Mouse (Mus musculus): ENCODE results near the gene Sept14. TPM values are rescaled to one million over a fixed set of nuclear protein-coding genes. Genes with fewer than 3 reads are reported as not detected.
"Not testable (repeated sequence)": the region's sequence is repeated elsewhere in the genome, so short reads cannot be mapped to it uniquely, and the experiment has no call there.

The Sept14 gene
- polyA plus RNA-seq, 1 experiment from 2014 or later, result not detected

GRCm38 (mm10) chr5:129720176-129720575 lies 11.9 kb upstream of the Sept14 start:
- Histone ChIP-seq H3K27me3 (no peaks in the 10 kb centered on the region), H3K36me3 (peaks cover 35% of the 10 kb centered on the region), H3K9ac (no peak overlapping the region), H3K27ac (no peak overlapping the region), H3K4me3 (no peak overlapping the region), H3K9me3 (replicated peaks) (no peaks in the 10 kb centered on the region), H3K4me1 (peaks cover 8% of the 10 kb centered on the region), H3K4me2 (replicated peaks) (no peak overlapping the region)
- WGBS, result 87% methylated on average over 3 of the region's 3 CpGs
- no peak for ATAC-seq (ENCODE audit: low FRiP score)

GRCm38 (mm10) chr5:129717016-129717415 lies 8.7 kb upstream of the Sept14 start:
- Histone ChIP-seq H3K9me3 (replicated peaks) (no peaks in the 10 kb centered on the region), H3K36me3 (peaks cover 35% of the 10 kb centered on the region), H3K4me1 (peaks cover 8% of the 10 kb centered on the region), H3K9ac (no peak overlapping the region), H3K4me3 (no peak overlapping the region), H3K27me3 (peaks cover 6% of the 10 kb centered on the region; the same call in 1 of the 2 replicates), H3K27ac (no peak overlapping the region), H3K4me2 (replicated peaks) (no peak overlapping the region)
- 90% methylated on average over 9 of the region's 9 CpGs for WGBS
- no peak for ATAC-seq (ENCODE audit: low FRiP score)

GRCm38 (mm10) chr5:129715326-129715861 lies 7.1 kb upstream of the Sept14 start, which contains the start of gene Mrps17:
Gene Mrps17, plus strand, starts transcription at chr5:129715497.
- H3K9ac ChIP-seq, result peak within 1 kb of the TSS; percentile 74
- ATAC-seq (ENCODE audit: low FRiP score), result peak; percentile 96
- H3K36me3 ChIP-seq, result peaks cover 35% of the 10 kb centered on the region
- under 1% methylated on average over 33 of the region's 33 CpGs for WGBS
- peak within 1 kb of the TSS; percentile 73 for H3K4me2 ChIP-seq (replicated peaks)
- peaks cover 12% of the 10 kb centered on the region for H3K27me3 ChIP-seq
- H3K9me3 ChIP-seq (replicated peaks), result no peaks in the 10 kb centered on the region
- H3K27ac ChIP-seq, result 0 out of 2 replicates have a peak within 1 kb of the TSS, but pooled peaks have one; percentile 30
- H3K4me1 ChIP-seq, result peaks cover 8% of the 10 kb centered on the region
- peak within 1 kb of the TSS; percentile 74 for H3K4me3 ChIP-seq

- H3K27ac ChIP-seq, result no peak overlapping the region
- H3K36me3 ChIP-seq, result no peaks in the 10 kb centered on the region
- no peaks in the 10 kb centered on the region for H3K4me1 ChIP-seq
- ATAC-seq (ENCODE audit: low FRiP score), result no peak
- no peak overlapping the region for H3K4me3 ChIP-seq
- no peaks in the 10 kb centered on the region for H3K9me3 ChIP-seq (replicated peaks)
- H3K4me2 ChIP-seq (replicated peaks), result no peak overlapping the region
- H3K27me3 ChIP-seq, result peaks cover 8% of the 10 kb centered on the region; the same call in 1 of the 2 replicates
- H3K9ac ChIP-seq, result no peak overlapping the region
Observed at GRCm38 (mm10) chr5:129703368-129703767, 4.9 kb downstream of the Sept14 start.

GRCm38 (mm10) chr5:129701706-129702105 lies 6.6 kb downstream of the Sept14 start:
- WGBS, result 78% methylated on average over 1 of the region's 1 CpGs
- Histone ChIP-seq H3K9me3 (replicated peaks) (no peaks in the 10 kb centered on the region), H3K27ac (no peak overlapping the region), H3K4me3 (no peak overlapping the region), H3K9ac (no peak overlapping the region), H3K27me3 (peaks cover 8% of the 10 kb centered on the region; the same call in 1 of the 2 replicates), H3K4me1 (no peaks in the 10 kb centered on the region), H3K36me3 (no peaks in the 10 kb centered on the region), H3K4me2 (replicated peaks) (no peak overlapping the region)
- no peak for ATAC-seq (ENCODE audit: low FRiP score)

GRCm38 (mm10) chr5:129700506-129700905 lies 7.8 kb downstream of the Sept14 start:
- H3K4me2 ChIP-seq (replicated peaks), result no peak overlapping the region
- H3K36me3 ChIP-seq, result no peaks in the 10 kb centered on the region
- H3K4me3 ChIP-seq, result no peak overlapping the region
- no peaks in the 10 kb centered on the region for H3K9me3 ChIP-seq (replicated peaks)
- peaks cover 8% of the 10 kb centered on the region; the same call in 1 of the 2 replicates for H3K27me3 ChIP-seq
- no peak for ATAC-seq (ENCODE audit: low FRiP score)
- no peaks in the 10 kb centered on the region for H3K4me1 ChIP-seq
- H3K9ac ChIP-seq, result no peak overlapping the region
- H3K27ac ChIP-seq, result no peak overlapping the region
- WGBS, result 39% methylated on average over 2 of the region's 2 CpGs

GRCm38 (mm10) chr5:129690528-129690927 lies 17.8 kb downstream of the Sept14 start:
- 84% methylated on average over 3 of the region's 3 CpGs for WGBS
- Histone ChIP-seq H3K27me3 (no peaks in the 10 kb centered on the region), H3K27ac (no peak overlapping the region), H3K36me3 (no peaks in the 10 kb centered on the region), H3K9me3 (replicated peaks) (no peaks in the 10 kb centered on the region), H3K4me3 (no peak overlapping the region), H3K9ac (no peak overlapping the region), H3K4me1 (no peaks in the 10 kb centered on the region), H3K4me2 (replicated peaks) (no peak overlapping the region)
- no peak for ATAC-seq (ENCODE audit: low FRiP score)

- H3K9me3 ChIP-seq (replicated peaks), result no peaks in the 10 kb centered on the region
- H3K9ac ChIP-seq, result no peak overlapping the region
- 84% methylated on average over 7 of the region's 7 CpGs for WGBS
- no peak for ATAC-seq (ENCODE audit: low FRiP score)
- H3K27me3 ChIP-seq, result no peaks in the 10 kb centered on the region
- no peak overlapping the region for H3K4me2 ChIP-seq (replicated peaks)
- H3K4me1 ChIP-seq, result no peaks in the 10 kb centered on the region
- H3K36me3 ChIP-seq, result no peaks in the 10 kb centered on the region
- H3K4me3 ChIP-seq, result no peak overlapping the region
- no peak overlapping the region for H3K27ac ChIP-seq
Observed at GRCm38 (mm10) chr5:129687621-129688020, 20.7 kb downstream of the Sept14 start.

- not testable (repeated sequence) for ATAC-seq (ENCODE audit: low FRiP score); H3K9me3 ChIP-seq (replicated peaks); H3K27ac ChIP-seq; H3K4me2 ChIP-seq (replicated peaks); H3K4me1 ChIP-seq; H3K36me3 ChIP-seq; H3K27me3 ChIP-seq; H3K9ac ChIP-seq; H3K4me3 ChIP-seq
- 94% methylated on average over 5 of the region's 5 CpGs for WGBS
Observed at GRCm38 (mm10) chr5:129685141-129685540, 23.2 kb downstream of the Sept14 start.

- H3K27ac ChIP-seq, result no peak within 1 kb of the TSS
Observed at GRCm38 (mm10) chr5:129670036-129670458, 38.3 kb downstream of the Sept14 start, which contains the start of gene Zfp11. Gene Zfp11, minus strand, starts transcription at chr5:129670099.

GRCm38 (mm10) chr5:129669453-129670035 lies 38.8 kb downstream of the Sept14 start:
- Histone ChIP-seq H3K9ac (peak overlapping the region; percentile 90), H3K4me2 (replicated peaks) (peak overlapping the region; percentile 79), H3K27me3 (no peaks in the 10 kb centered on the region), H3K4me1 (peaks cover 9% of the 10 kb centered on the region), H3K9me3 (replicated peaks) (peaks cover 5% of the 10 kb centered on the region; the same call in 1 of the 2 replicates), H3K27ac (no peak overlapping the region), H3K4me3 (peak overlapping the region; percentile 80), H3K36me3 (no peaks in the 10 kb centered on the region)
- 1% methylated on average over 31 of the region's 31 CpGs for WGBS
- ATAC-seq (ENCODE audit: low FRiP score), result peak; percentile 67

More at GRCm38 (mm10) chr5:129670036-129670458, 38.3 kb downstream of the Sept14 start, which contains the start of gene Zfp11:
- Histone ChIP-seq H3K4me3 (peak within 1 kb of the TSS; percentile 80), H3K4me1 (peaks cover 9% of the 10 kb centered on the region), H3K9ac (peak within 1 kb of the TSS; percentile 90), H3K27me3 (no peaks in the 10 kb centered on the region), H3K36me3 (no peaks in the 10 kb centered on the region), H3K9me3 (replicated peaks) (peaks cover 5% of the 10 kb centered on the region; the same call in 1 of the 2 replicates), H3K4me2 (replicated peaks) (peak within 1 kb of the TSS; percentile 79)
- peak; percentile 78 for ATAC-seq (ENCODE audit: low FRiP score)
- WGBS, result 2% methylated on average over 23 of the region's 23 CpGs

GRCm38 (mm10) chr5:129667851-129668250 lies 40.5 kb downstream of the Sept14 start:
- Histone ChIP-seq H3K4me3 (no peak overlapping the region), H3K9me3 (replicated peaks) (no peaks in the 10 kb centered on the region), H3K4me1 (peaks cover 9% of the 10 kb centered on the region), H3K4me2 (replicated peaks) (no peak overlapping the region), H3K9ac (no peak overlapping the region), H3K27ac (no peak overlapping the region), H3K27me3 (no peaks in the 10 kb centered on the region), H3K36me3 (no peaks in the 10 kb centered on the region)
- ATAC-seq (ENCODE audit: low FRiP score), result no peak
- 89% methylated on average over 4 of the region's 4 CpGs for WGBS

All from hindbrain, embryonic 12.5 days (tissue).